Mouse (Mus musculus): ENCODE results near the gene Cmtm1. TPM values are rescaled to one million over a fixed set of nuclear protein-coding genes. Genes with fewer than 3 reads are reported as not detected.
"Not testable (repeated sequence)": the region's sequence is repeated elsewhere in the genome, so short reads cannot be mapped to it uniquely, and the experiment has no call there.

The Cmtm1 gene
- polyA plus RNA-seq, 1 experiment from 2014 or later = not detected

DNA sequence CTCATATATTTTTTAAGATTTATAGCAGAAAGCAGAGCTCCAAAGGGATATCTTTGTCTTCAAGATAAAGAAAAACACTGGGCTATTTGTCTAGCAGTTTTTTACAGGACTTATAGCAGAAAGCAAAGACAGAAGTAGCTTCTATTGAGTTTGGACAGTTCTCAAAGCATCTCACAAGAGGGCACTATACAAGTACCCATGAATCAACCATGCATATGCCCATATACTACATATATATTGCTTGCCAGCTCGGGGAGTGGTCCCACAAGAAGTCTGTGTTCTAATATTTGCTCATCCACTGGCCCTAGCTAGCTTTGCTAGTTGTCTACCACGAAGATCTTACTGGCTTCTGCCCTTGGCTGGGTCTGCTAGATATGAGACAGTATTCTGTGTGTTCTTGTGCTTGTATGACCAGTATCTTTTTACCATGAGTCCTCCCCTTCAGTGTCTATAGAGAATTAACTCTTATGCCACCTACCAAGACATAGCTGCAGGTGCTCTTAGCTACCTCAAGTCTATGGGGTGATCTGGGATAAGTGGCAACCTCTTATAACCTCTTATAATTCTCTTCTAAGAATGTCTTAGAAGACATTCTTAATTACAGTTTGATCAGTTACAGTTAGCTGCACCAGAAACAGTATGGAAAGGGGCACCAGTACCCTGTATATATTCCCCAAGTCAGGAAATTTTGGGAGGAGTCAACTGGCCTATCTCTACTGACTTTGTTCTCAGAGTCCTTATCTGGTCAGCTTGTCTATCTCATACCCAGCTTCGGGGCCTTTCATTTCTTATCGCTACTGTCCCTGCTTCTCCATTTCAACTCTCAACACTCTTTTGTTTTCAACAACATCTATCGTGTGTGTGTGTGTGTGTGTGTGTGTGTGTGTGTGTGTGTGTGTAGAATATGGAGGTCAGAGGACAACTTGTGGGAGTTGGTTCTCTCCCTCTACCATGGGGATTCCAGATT is 23.0 kb upstream of the Cmtm1 start:
- no peak overlapping the region for H3K9ac ChIP-seq (replicated peaks; ENCODE audit: low read length)
- no peaks in the 10 kb centered on the region; the same call in 1 of the 2 replicates for H3K9me3 ChIP-seq (ENCODE audit: low read length)
- no peaks in the 10 kb centered on the region for H3K36me3 ChIP-seq (ENCODE audit: insufficient read depth, low read length)
- no peaks in the 10 kb centered on the region for H3K27me3 ChIP-seq (ENCODE audit: insufficient read depth, low read length)
- no peak for ATAC-seq (ENCODE audit: low FRiP score, low TSS enrichment)
- no peak overlapping the region for H3K4me3 ChIP-seq (ENCODE audit: low read length)
- no peaks in the 10 kb centered on the region for H3K4me1 ChIP-seq (ENCODE audit: insufficient read depth, low read length)
- no peak overlapping the region for H3K27ac ChIP-seq (ENCODE audit: low read length)
- H3K4me2 ChIP-seq (replicated peaks; ENCODE audit: low read depth, low read length) = no peak overlapping the region
- 75% methylated on average over 5 of the region's 5 CpGs for WGBS

DNA sequence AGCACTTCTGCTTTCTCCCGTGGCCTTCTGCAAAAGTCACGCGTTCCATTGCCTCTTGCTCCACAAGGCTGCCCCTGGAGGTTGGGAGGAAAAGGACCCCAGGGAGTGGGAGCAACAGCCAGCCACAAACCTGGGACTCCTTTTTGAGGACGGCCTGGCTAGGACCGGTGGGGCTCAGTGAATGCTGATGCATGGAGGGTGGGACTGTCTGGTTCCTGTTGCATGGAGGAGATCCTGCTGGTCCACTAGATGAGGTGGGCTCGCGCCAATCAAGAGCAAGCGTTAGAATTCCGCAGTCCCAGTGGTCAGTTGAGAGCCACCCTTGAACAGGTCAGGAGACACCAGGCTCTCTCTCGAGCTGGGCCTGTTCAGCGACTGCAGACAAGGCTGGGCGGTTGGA is 12.0 kb upstream of the Cmtm1 start, which contains the start of gene Cmtm2b:
Gene Cmtm2b, plus strand, starts transcription at position 301 of the 400 bp plus-strand sequence.
- H3K9ac ChIP-seq (replicated peaks; ENCODE audit: low read length); H3K27ac ChIP-seq (ENCODE audit: low read length); ATAC-seq (ENCODE audit: low FRiP score, low TSS enrichment); H3K4me1 ChIP-seq (ENCODE audit: insufficient read depth, low read length); H3K4me2 ChIP-seq (replicated peaks; ENCODE audit: low read depth, low read length); H3K36me3 ChIP-seq (ENCODE audit: insufficient read depth, low read length); H3K27me3 ChIP-seq (ENCODE audit: insufficient read depth, low read length); H3K4me3 ChIP-seq (ENCODE audit: low read length); H3K9me3 ChIP-seq (ENCODE audit: low read length): not testable (repeated sequence)
- 85% methylated on average over 12 of the region's 12 CpGs for WGBS

DNA sequence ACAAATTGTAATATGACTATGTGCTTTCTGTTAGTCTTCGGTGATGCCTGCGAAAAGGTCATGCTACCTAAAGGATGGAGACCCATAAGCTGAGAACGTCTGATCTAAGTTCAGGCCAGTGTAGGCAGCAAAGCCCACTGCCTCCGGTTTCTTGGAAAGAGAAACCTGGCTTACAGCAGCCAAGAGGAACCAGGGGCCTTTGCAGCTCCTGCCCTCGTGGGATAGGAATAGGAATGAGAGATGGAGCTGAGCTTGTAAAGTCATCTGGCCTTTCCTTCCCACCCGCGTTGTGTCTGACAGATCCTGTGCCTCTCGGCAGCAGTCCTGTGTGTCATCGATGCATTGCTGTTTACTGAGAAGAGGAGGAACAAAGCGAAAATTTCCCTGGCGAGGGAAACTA is 11.3 kb upstream of the Cmtm1 start, which contains the start of gene Gm11020:
Gene Gm11020, plus strand, starts transcription at position 301 of the 400 bp plus-strand sequence.
- H3K4me2 ChIP-seq (replicated peaks; ENCODE audit: low read depth, low read length); H3K9me3 ChIP-seq (ENCODE audit: low read length); H3K4me1 ChIP-seq (ENCODE audit: insufficient read depth, low read length); H3K27ac ChIP-seq (ENCODE audit: low read length); H3K9ac ChIP-seq (replicated peaks; ENCODE audit: low read length); H3K4me3 ChIP-seq (ENCODE audit: low read length); H3K36me3 ChIP-seq (ENCODE audit: insufficient read depth, low read length); ATAC-seq (ENCODE audit: low FRiP score, low TSS enrichment); H3K27me3 ChIP-seq (ENCODE audit: insufficient read depth, low read length): not testable (repeated sequence)
- WGBS = 76% methylated on average over 9 of the region's 11 CpGs

DNA sequence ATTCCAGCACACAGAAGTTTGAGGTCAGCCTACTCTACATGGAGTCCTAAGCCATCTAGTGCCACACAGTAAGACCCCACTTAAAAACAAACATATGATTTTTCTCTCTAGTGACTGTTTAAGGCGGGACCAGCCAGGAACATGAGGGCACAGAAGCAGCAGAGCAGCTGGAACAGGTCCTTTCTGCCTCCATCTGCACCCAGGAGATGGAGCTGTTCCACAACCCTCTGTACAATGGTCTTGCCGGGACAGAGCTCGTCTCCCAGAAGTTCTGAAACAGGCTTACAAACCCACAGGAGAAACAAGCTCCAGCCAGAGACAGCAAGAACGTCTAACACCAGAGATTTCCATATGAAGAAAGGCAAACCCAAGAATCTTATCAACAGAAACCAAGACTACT is 3.4 kb upstream of the Cmtm1 start:
- H3K9me3 ChIP-seq (ENCODE audit: low read length) = no peaks in the 10 kb centered on the region
- H3K27me3 ChIP-seq (ENCODE audit: insufficient read depth, low read length) = no peaks in the 10 kb centered on the region
- no peak overlapping the region for H3K27ac ChIP-seq (ENCODE audit: low read length)
- no peak overlapping the region for H3K4me3 ChIP-seq (ENCODE audit: low read length)
- 65% methylated on average over 4 of the region's 4 CpGs for WGBS
- H3K9ac ChIP-seq (replicated peaks; ENCODE audit: low read length) = no peak overlapping the region
- H3K4me1 ChIP-seq (ENCODE audit: insufficient read depth, low read length) = no peaks in the 10 kb centered on the region
- ATAC-seq (ENCODE audit: low FRiP score, low TSS enrichment) = no peak
- no peak overlapping the region for H3K4me2 ChIP-seq (replicated peaks; ENCODE audit: low read depth, low read length)
- no peaks in the 10 kb centered on the region for H3K36me3 ChIP-seq (ENCODE audit: insufficient read depth, low read length)

DNA sequence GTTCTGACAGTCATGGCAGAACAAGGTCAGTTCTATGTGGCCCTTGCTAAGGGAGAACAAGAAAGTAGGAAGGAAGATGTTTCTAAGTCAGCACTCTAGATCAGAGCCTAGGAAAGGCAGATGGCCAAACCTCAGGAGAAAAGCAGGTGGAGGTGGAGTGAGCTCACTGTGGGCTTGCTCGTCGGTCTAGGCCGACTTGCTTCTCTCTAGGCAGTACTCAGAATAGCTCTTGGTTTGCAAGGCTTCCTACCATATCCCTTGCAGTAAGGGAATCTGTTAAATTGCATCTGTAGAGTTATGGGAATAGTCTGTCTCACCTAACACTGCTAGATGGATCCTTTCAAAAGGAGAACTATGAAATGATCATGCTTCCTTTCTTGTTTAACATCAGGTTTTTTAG is 2.1 kb upstream of the Cmtm1 start:
- not testable (repeated sequence) for H3K27me3 ChIP-seq (ENCODE audit: insufficient read depth, low read length); H3K4me1 ChIP-seq (ENCODE audit: insufficient read depth, low read length); H3K36me3 ChIP-seq (ENCODE audit: insufficient read depth, low read length); H3K9ac ChIP-seq (replicated peaks; ENCODE audit: low read length); H3K27ac ChIP-seq (ENCODE audit: low read length); H3K9me3 ChIP-seq (ENCODE audit: low read length); H3K4me2 ChIP-seq (replicated peaks; ENCODE audit: low read depth, low read length); ATAC-seq (ENCODE audit: low FRiP score, low TSS enrichment); H3K4me3 ChIP-seq (ENCODE audit: low read length)
- WGBS = 81% methylated on average over 3 of the region's 3 CpGs

DNA sequence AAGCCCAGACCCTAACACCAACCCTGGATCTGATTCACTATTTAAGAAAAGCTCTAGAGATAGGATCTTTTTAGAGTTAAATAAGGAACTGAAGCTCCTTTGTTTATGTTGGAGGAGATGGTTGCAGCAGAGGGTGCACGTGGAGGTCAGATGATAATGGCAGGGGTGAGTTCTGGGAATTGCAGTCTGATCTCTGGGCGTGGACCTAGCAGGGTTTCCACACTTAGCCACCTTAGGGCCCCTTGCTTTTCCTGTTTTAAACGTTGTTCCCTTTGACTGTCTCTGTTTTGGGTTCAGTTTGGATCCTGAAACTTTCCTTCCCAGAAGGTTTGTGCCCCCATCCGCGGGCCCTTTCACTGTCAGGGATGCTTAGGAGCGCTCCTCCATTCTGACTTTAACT is 1.6 kb downstream of the Cmtm1 start:
- not testable (repeated sequence) for H3K27ac ChIP-seq (ENCODE audit: low read length); H3K4me2 ChIP-seq (replicated peaks; ENCODE audit: low read depth, low read length); H3K4me3 ChIP-seq (ENCODE audit: low read length); H3K9ac ChIP-seq (replicated peaks; ENCODE audit: low read length); ATAC-seq (ENCODE audit: low FRiP score, low TSS enrichment); H3K27me3 ChIP-seq (ENCODE audit: insufficient read depth, low read length); H3K4me1 ChIP-seq (ENCODE audit: insufficient read depth, low read length); H3K9me3 ChIP-seq (ENCODE audit: low read length); H3K36me3 ChIP-seq (ENCODE audit: insufficient read depth, low read length)
- 46% methylated on average over 6 of the region's 6 CpGs for WGBS

DNA sequence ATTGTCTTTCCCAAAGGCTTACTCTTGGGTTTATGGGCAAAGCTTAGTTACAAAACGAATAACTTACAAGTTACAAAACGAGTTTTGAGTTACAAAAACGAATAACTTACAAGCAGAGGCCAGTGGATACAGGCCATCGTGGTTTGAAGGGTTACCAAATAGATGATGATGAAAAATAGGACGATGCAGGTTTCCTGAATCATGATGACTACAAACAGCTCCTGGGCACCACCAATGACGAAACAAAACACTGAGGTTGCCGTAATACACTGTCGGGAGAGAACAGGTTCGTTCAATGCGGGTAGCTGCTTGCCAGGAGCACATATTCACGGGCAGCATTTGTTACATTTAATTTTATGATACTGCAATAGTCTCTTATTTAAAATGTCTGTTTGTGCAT is 5.0 kb downstream of the Cmtm1 start:
- no peak overlapping the region for H3K27ac ChIP-seq (ENCODE audit: low read length)
- no peaks in the 10 kb centered on the region for H3K36me3 ChIP-seq (ENCODE audit: insufficient read depth, low read length)
- ATAC-seq (ENCODE audit: low FRiP score, low TSS enrichment) = no peak
- H3K4me3 ChIP-seq (ENCODE audit: low read length) = no peak overlapping the region
- no peak overlapping the region for H3K4me2 ChIP-seq (replicated peaks; ENCODE audit: low read depth, low read length)
- no peaks in the 10 kb centered on the region for H3K9me3 ChIP-seq (ENCODE audit: low read length)
- 84% methylated on average over 11 of the region's 11 CpGs for WGBS
- H3K9ac ChIP-seq (replicated peaks; ENCODE audit: low read length) = no peak overlapping the region
- H3K27me3 ChIP-seq (ENCODE audit: insufficient read depth, low read length) = no peaks in the 10 kb centered on the region
- H3K4me1 ChIP-seq (ENCODE audit: insufficient read depth, low read length) = no peaks in the 10 kb centered on the region

DNA sequence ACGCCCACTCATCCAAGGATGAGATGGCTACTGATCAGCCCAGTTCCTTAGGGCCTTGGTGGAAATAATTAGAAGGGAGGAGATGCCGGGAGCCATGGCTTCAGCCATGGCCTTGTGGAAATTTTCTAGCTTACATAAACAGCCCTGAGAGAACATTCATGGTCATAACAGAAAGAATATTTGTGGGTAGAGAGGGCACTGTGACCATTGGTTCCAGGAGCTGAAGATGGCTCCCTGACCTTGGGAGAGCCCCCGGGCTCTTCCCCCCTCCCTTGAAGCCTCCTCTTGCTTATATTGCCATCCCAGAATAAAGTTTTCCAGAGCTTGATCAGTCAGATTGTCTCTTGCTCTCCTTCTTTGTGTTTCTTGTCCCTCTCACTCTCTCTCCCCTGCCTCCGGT is 7.4 kb downstream of the Cmtm1 start:
- not testable (repeated sequence) for H3K9me3 ChIP-seq (ENCODE audit: low read length); H3K27ac ChIP-seq (ENCODE audit: low read length); H3K9ac ChIP-seq (replicated peaks; ENCODE audit: low read length); H3K4me1 ChIP-seq (ENCODE audit: insufficient read depth, low read length); ATAC-seq (ENCODE audit: low FRiP score, low TSS enrichment); H3K4me3 ChIP-seq (ENCODE audit: low read length); H3K27me3 ChIP-seq (ENCODE audit: insufficient read depth, low read length); H3K36me3 ChIP-seq (ENCODE audit: insufficient read depth, low read length); H3K4me2 ChIP-seq (replicated peaks; ENCODE audit: low read depth, low read length)
- WGBS = 85% methylated on average over 4 of the region's 4 CpGs

DNA sequence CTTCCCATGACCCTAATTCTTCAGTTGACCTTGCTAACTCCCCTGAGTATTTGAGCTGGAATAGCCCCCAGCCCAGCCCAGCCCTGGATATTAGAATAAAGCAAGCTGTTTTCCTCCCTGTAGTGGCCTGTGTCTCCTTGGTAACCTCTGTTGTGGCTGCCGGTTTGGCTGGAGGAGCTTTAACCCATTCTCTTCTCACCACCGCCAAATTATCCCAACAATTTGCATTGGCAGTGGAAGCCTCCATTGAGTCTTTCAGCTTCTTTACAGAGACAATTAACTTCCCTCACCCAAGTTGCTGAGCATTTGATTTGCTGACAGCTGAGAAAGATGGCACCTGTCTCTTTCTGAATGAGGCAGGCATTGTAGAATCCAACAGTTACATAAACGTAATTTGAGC is 8.4 kb downstream of the Cmtm1 start:
- not testable (repeated sequence) for H3K9me3 ChIP-seq (ENCODE audit: low read length); H3K27ac ChIP-seq (ENCODE audit: low read length); H3K9ac ChIP-seq (replicated peaks; ENCODE audit: low read length); H3K36me3 ChIP-seq (ENCODE audit: insufficient read depth, low read length); H3K4me1 ChIP-seq (ENCODE audit: insufficient read depth, low read length); H3K4me3 ChIP-seq (ENCODE audit: low read length); ATAC-seq (ENCODE audit: low FRiP score, low TSS enrichment); H3K4me2 ChIP-seq (replicated peaks; ENCODE audit: low read depth, low read length); H3K27me3 ChIP-seq (ENCODE audit: insufficient read depth, low read length)
- WGBS = 12% methylated on average over 3 of the region's 3 CpGs

DNA sequence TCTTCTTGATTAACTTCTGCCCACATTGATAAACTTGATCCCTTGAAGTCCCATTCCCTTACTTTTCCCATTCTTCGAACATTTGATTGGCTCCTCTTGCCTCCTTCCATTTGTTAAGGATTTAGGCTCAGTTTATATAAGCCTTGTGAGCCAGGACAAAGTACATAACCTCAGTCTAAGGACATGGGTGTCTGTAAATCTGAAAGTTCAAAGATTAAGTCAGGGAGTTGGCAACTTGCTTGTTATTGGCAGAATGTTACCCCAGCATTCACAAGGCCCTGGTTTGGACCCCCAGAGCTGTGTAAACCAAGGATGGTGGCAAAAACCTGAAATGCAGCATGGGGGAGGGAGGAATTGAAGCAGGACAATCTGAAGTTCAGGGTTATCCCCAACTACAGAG is 15.5 kb downstream of the Cmtm1 start:
- Histone ChIP-seq H3K4me3 (ENCODE audit: low read length) (no peak overlapping the region), H3K9me3 (ENCODE audit: low read length) (no peaks in the 10 kb centered on the region), H3K4me2 (replicated peaks; ENCODE audit: low read depth, low read length) (no peak overlapping the region), H3K4me1 (ENCODE audit: insufficient read depth, low read length) (no peaks in the 10 kb centered on the region), H3K9ac (replicated peaks; ENCODE audit: low read length) (no peak overlapping the region), H3K27ac (ENCODE audit: low read length) (no peak overlapping the region), H3K27me3 (ENCODE audit: insufficient read depth, low read length) (no peaks in the 10 kb centered on the region), H3K36me3 (ENCODE audit: insufficient read depth, low read length) (no peaks in the 10 kb centered on the region)
- WGBS = 89% methylated on average over 1 of the region's 1 CpGs
- ATAC-seq (ENCODE audit: low FRiP score, low TSS enrichment) = no peak
